Mouse (Mus musculus) limb, embryonic 10.5 days (tissue): ENCODE measurements around the gene Tmem120b. TPM values are rescaled to one million over a fixed set of nuclear protein-coding genes. Genes with fewer than 3 reads are reported as not detected.

Source experiments
- DNase-seq: peaks from one replicate; pipeline ENCODE4 v3.0.0-alpha.2; 2017; ENCODE audit warnings: low spot score
- H3K27ac ChIP-seq: fragments of 300-500 bp; sonication (generic); 2 replicates; pipeline ENCODE4 v1.5.1; 2016; ENCODE audit warnings: mild to moderate bottlenecking
- H3K27me3 ChIP-seq: fragments of 300-500 bp; sonication (generic); 2 replicates; pipeline ENCODE4 v1.6.1; 2016; ENCODE audit warnings: low read depth, mild to moderate bottlenecking; ENCODE audit not compliant: poor library complexity, severe bottlenecking
- H3K36me3 ChIP-seq: fragments of 300-500 bp; sonication (generic); 2 replicates; pipeline ENCODE4 v1.6.1; 2016; ENCODE audit warnings: mild to moderate bottlenecking, moderate library complexity
- H3K4me1 ChIP-seq: fragments of 300-500 bp; sonication (generic); 2 replicates; pipeline ENCODE4 v1.6.1; 2016
- H3K4me3 ChIP-seq: fragments of 300-500 bp; sonication (generic); 2 replicates; pipeline ENCODE4 v1.5.1; 2016; ENCODE audit warnings: mild to moderate bottlenecking, moderate library complexity
- H3K9me3 ChIP-seq: fragments of 300-500 bp; sonication (generic); replicated peaks from 2 replicates; pipeline ENCODE4 v1.6.1; 2016; ENCODE audit warnings: mild to moderate bottlenecking
- WGBS: fragments of 180-500 bp; shearing (Covaris S2); methylation state at CpG from one replicate; pipeline ENCODE4 v1.1.7; 2016; 5-methylcytosine and 5-hydroxymethylcytosine counted together
- polyA plus RNA-seq: library from polyadenylated mRNA; unstranded; fragments of >200 nt; fragmentation: Nextera tagmentation; extraction: Ambion mirVana; gene quantifications from 2 replicates; pipeline ENCODE4 v1.2.1, GENCODE M21; 2016

Gene Tmem120b
- 9.7 and 12.4 TPM in 2 replicates for polyA plus RNA-seq

- no peak for DNase-seq
- Histone ChIP-seq H3K27me3 (no peaks in the 10 kb centered on the region), H3K9me3 (no peaks in the 10 kb centered on the region), H3K36me3 (no peaks in the 10 kb centered on the region), H3K27ac (no peak within 1 kb of the TSS), H3K4me1 (peaks cover 4% of the 10 kb centered on the region; the same call in 1 of the 2 replicates), H3K4me3 (no peak within 1 kb of the TSS)
- 86% methylated on average over 12 of the region's 12 CpGs for WGBS
Observed at GRCm38 (mm10) chr5:123068115-123068514, at the start of gene Tmem120b. Gene Tmem120b, plus strand, starts transcription at chr5:123068415.

GRCm38 (mm10) chr5:123019336-123020016 lies 48.7 kb upstream of the Tmem120b start:
- peaks cover 8% of the 10 kb centered on the region for H3K36me3 ChIP-seq
- peak overlapping the region; percentile 34 for H3K27ac ChIP-seq
- peaks cover 50% of the 10 kb centered on the region for H3K4me1 ChIP-seq
- H3K27me3 ChIP-seq = no peaks in the 10 kb centered on the region
- 62% methylated on average over 10 of the region's 10 CpGs for WGBS
- DNase-seq = no peak
- no peaks in the 10 kb centered on the region for H3K9me3 ChIP-seq
- H3K4me3 ChIP-seq = no peak overlapping the region

- no peaks in the 10 kb centered on the region for H3K27me3 ChIP-seq
- H3K36me3 ChIP-seq = peaks cover 8% of the 10 kb centered on the region
- WGBS = 95% methylated on average over 5 of the region's 5 CpGs
- no peak overlapping the region for H3K4me3 ChIP-seq
- no peak for DNase-seq
- H3K9me3 ChIP-seq = no peaks in the 10 kb centered on the region
- no peak overlapping the region for H3K27ac ChIP-seq
- H3K4me1 ChIP-seq = peaks cover 50% of the 10 kb centered on the region
Observed at GRCm38 (mm10) chr5:123020426-123020825, 47.8 kb upstream of the Tmem120b start.

GRCm38 (mm10) chr5:123021438-123021837 lies 46.8 kb upstream of the Tmem120b start:
- H3K9me3 ChIP-seq = no peaks in the 10 kb centered on the region
- WGBS = 93% methylated on average over 7 of the region's 7 CpGs

GRCm38 (mm10) chr5:123023049-123023448 lies 45.2 kb upstream of the Tmem120b start:
- Histone ChIP-seq H3K36me3 (peaks cover under 1% of the 10 kb centered on the region), H3K27ac (no peak overlapping the region), H3K27me3 (no peaks in the 10 kb centered on the region), H3K4me3 (no peak overlapping the region), H3K4me1 (peaks cover 42% of the 10 kb centered on the region), H3K9me3 (no peaks in the 10 kb centered on the region)
- 91% methylated on average over 6 of the region's 6 CpGs for WGBS
- DNase-seq = no peak

More at GRCm38 (mm10) chr5:123021438-123021837, 46.8 kb upstream of the Tmem120b start:
- Histone ChIP-seq H3K4me3 (no peak overlapping the region), H3K36me3 (peaks cover 8% of the 10 kb centered on the region), H3K27me3 (no peaks in the 10 kb centered on the region), H3K27ac (no peak overlapping the region), H3K4me1 (peaks cover 46% of the 10 kb centered on the region)
- no peak for DNase-seq

GRCm38 (mm10) chr5:123024312-123024711 lies 43.9 kb upstream of the Tmem120b start:
- DNase-seq = no peak
- 94% methylated on average over 6 of the region's 6 CpGs for WGBS

GRCm38 (mm10) chr5:123024965-123025573 lies 43.1 kb upstream of the Tmem120b start:
- Histone ChIP-seq H3K27ac (no peak overlapping the region; the same call in 1 of the 2 replicates), H3K36me3 (peaks cover 15% of the 10 kb centered on the region), H3K9me3 (no peaks in the 10 kb centered on the region), H3K27me3 (no peaks in the 10 kb centered on the region), H3K4me3 (no peak overlapping the region), H3K4me1 (peaks cover 23% of the 10 kb centered on the region)
- no peak for DNase-seq
- 75% methylated on average over 9 of the region's 9 CpGs for WGBS

More at GRCm38 (mm10) chr5:123024312-123024711, 43.9 kb upstream of the Tmem120b start:
- Histone ChIP-seq H3K36me3 (peaks cover 7% of the 10 kb centered on the region), H3K9me3 (no peaks in the 10 kb centered on the region), H3K27ac (no peak overlapping the region), H3K4me3 (no peak overlapping the region), H3K4me1 (peaks cover 29% of the 10 kb centered on the region), H3K27me3 (no peaks in the 10 kb centered on the region)

- DNase-seq = no peak
- Histone ChIP-seq H3K4me1 (peaks cover 23% of the 10 kb centered on the region), H3K9me3 (no peaks in the 10 kb centered on the region), H3K4me3 (no peak overlapping the region), H3K36me3 (peaks cover 27% of the 10 kb centered on the region), H3K27me3 (no peaks in the 10 kb centered on the region), H3K27ac (no peak overlapping the region)
- WGBS = 64% methylated on average over 6 of the region's 6 CpGs
Observed at GRCm38 (mm10) chr5:123026414-123026813, 41.8 kb upstream of the Tmem120b start.

- Histone ChIP-seq H3K9me3 (no peaks in the 10 kb centered on the region), H3K27me3 (no peaks in the 10 kb centered on the region), H3K36me3 (peaks cover 37% of the 10 kb centered on the region), H3K4me3 (no peak overlapping the region), H3K27ac (no peak overlapping the region), H3K4me1 (peaks cover 23% of the 10 kb centered on the region)
- no peak for DNase-seq
- 83% methylated on average over 6 of the region's 6 CpGs for WGBS
Observed at GRCm38 (mm10) chr5:123027436-123027835, 40.8 kb upstream of the Tmem120b start.

- H3K9me3 ChIP-seq = no peaks in the 10 kb centered on the region
- no peak overlapping the region for H3K4me3 ChIP-seq
- 89% methylated on average over 7 of the region's 7 CpGs for WGBS
- H3K4me1 ChIP-seq = peaks cover 23% of the 10 kb centered on the region
- H3K27me3 ChIP-seq = no peaks in the 10 kb centered on the region
- peaks cover 39% of the 10 kb centered on the region for H3K36me3 ChIP-seq
- H3K27ac ChIP-seq = no peak overlapping the region
- no peak for DNase-seq
Observed at GRCm38 (mm10) chr5:123029729-123030128, 38.5 kb upstream of the Tmem120b start.

- H3K27ac ChIP-seq = no peak overlapping the region
- 90% methylated on average over 3 of the region's 3 CpGs for WGBS
- no peak for DNase-seq
- no peaks in the 10 kb centered on the region for H3K9me3 ChIP-seq
- peaks cover 39% of the 10 kb centered on the region for H3K36me3 ChIP-seq
- no peaks in the 10 kb centered on the region for H3K27me3 ChIP-seq
- no peak overlapping the region for H3K4me3 ChIP-seq
- H3K4me1 ChIP-seq = peaks cover 14% of the 10 kb centered on the region
Observed at GRCm38 (mm10) chr5:123031312-123031711, 36.9 kb upstream of the Tmem120b start.

- no peak overlapping the region for H3K27ac ChIP-seq
- H3K9me3 ChIP-seq = no peaks in the 10 kb centered on the region
- no peaks in the 10 kb centered on the region for H3K27me3 ChIP-seq
- H3K4me1 ChIP-seq = peaks cover 3% of the 10 kb centered on the region; the same call in 1 of the 2 replicates
- no peak overlapping the region for H3K4me3 ChIP-seq
- peaks cover 38% of the 10 kb centered on the region for H3K36me3 ChIP-seq
- 83% methylated on average over 7 of the region's 7 CpGs for WGBS
- DNase-seq = no peak
Observed at GRCm38 (mm10) chr5:123033646-123034160, 34.5 kb upstream of the Tmem120b start.

- no peak for DNase-seq
- no peaks in the 10 kb centered on the region for H3K27me3 ChIP-seq
- H3K36me3 ChIP-seq = peaks cover 24% of the 10 kb centered on the region
- H3K4me1 ChIP-seq = peaks cover 14% of the 10 kb centered on the region
- no peaks in the 10 kb centered on the region for H3K9me3 ChIP-seq
- H3K27ac ChIP-seq = no peak overlapping the region
- 91% methylated on average over 4 of the region's 4 CpGs for WGBS
- no peak overlapping the region for H3K4me3 ChIP-seq
Observed at GRCm38 (mm10) chr5:123035089-123035488, 33.1 kb upstream of the Tmem120b start.
